In genomic region chr2:165595676-165596070, GRCm38 (mm10) we compare ENCODE assay signal across 9 mouse cellular contexts. TPM values are rescaled to one million over a fixed set of nuclear protein-coding genes. Genes with fewer than 3 reads are reported as not detected.
DNase-seq lines count a peak whose midpoint lies in the region; ATAC-seq lines count a peak whose summit lies in the region.
"Had no signal": no experiment of that assay in that cellular context is flagged by ENCODE, and none has a peak within 500 bp of the region (broad histone marks: within the 10 kb centered on the region; RNA-seq: fewer than 3 reads in every experiment).

No protein-coding gene starts in this region.

- ATAC-seq in kidney, embryonic 15.5 days (replicated peaks; ENCODE audit: low FRiP score) = no peak
- no peak for ATAC-seq in hindbrain, embryonic 13.5 days (ENCODE audit: low FRiP score)

- peaks cover 48% of the 10 kb centered on the region for H3K27me3 ChIP-seq in kidney, embryonic 15.5 days
- H3K27me3 ChIP-seq in hindbrain, embryonic 13.5 days = peaks cover 23% of the 10 kb centered on the region

- no peaks in the 10 kb centered on the region for H3K9me3 ChIP-seq in kidney, embryonic 15.5 days (replicated peaks)
- no peaks in the 10 kb centered on the region for H3K9me3 ChIP-seq in hindbrain, embryonic 13.5 days

- H3K36me3 ChIP-seq in kidney, embryonic 15.5 days = no peaks in the 10 kb centered on the region
- no peaks in the 10 kb centered on the region for H3K36me3 ChIP-seq in hindbrain, embryonic 13.5 days

- 3% methylated on average over 13 of the region's 13 CpGs for WGBS in kidney, embryonic 15.5 days
- WGBS in hindbrain, embryonic 13.5 days = 2% methylated on average over 13 of the region's 13 CpGs

- peak overlapping the region; percentile 13; the same call in 1 of the 2 replicates for H3K27ac ChIP-seq in kidney, embryonic 15.5 days
- peak overlapping the region; percentile 73 for H3K27ac ChIP-seq in hindbrain, embryonic 13.5 days

- H3K9ac ChIP-seq in kidney, embryonic 15.5 days = peak overlapping the region; percentile 64; the same call in 1 of the 2 replicates
- H3K9ac ChIP-seq in hindbrain, embryonic 13.5 days = peak overlapping the region; percentile 83; the same call in 1 of the 2 replicates

- H3K4me1 ChIP-seq in kidney, embryonic 15.5 days = peaks cover 42% of the 10 kb centered on the region
- peaks cover 40% of the 10 kb centered on the region for H3K4me1 ChIP-seq in hindbrain, embryonic 13.5 days (replicated peaks)

- peak overlapping the region; percentile 98 for H3K4me2 ChIP-seq in kidney, embryonic 15.5 days
- H3K4me2 ChIP-seq in hindbrain, embryonic 13.5 days = peak overlapping the region; percentile 97

- DNase-seq in kidney, adult 18-20 months = no peak
- peak; percentile 64 for DNase-seq in embryo, embryonic 11 days
- DNase-seq in neural tube, embryonic 10.5 days (ENCODE audit: extremely low spot score, low spot score) = peak; percentile 58
- no peak for DNase-seq in adrenal gland, postnatal 36 days
- no peak for DNase-seq in cerebellum, adult 9-11 months
- DNase-seq in testis, postnatal 14 days (ENCODE audit: low spot score) = no peak
- DNase-seq: layer of hippocampus, adult 9-11 months had no signal

- H3K4me3 ChIP-seq in kidney, embryonic 15.5 days (replicated peaks) = peak overlapping the region; percentile 63
- peak overlapping the region; percentile 65 for H3K4me3 ChIP-seq in hindbrain, embryonic 13.5 days

RNA-seq across cellular contexts. Expression of gene Eya2, which starts 0.8 kb away (rescaled TPM):
- 6.6 and 6.9 TPM in 2 replicates for polyA plus RNA-seq in kidney, embryonic 15.5 days (2015; fragmentation: Nextera tagmentation; extraction: Ambion mirVana)
- polyA plus RNA-seq in hindbrain, embryonic 13.5 days (2015; fragmentation: Nextera tagmentation; extraction: Ambion mirVana) = 12.8 and 13.1 TPM in 2 replicates
- 1 to 10 TPM; 2.5 to 3.6 TPM for total RNA-seq in adrenal gland, postnatal 36 days (2021)

Comparison
In these comparisons a context has a peak if more than half of its experiments do, and no peak if none do; other contexts are left out.
1. DNase-seq: peak in embryo, embryonic 11 days (single experiment) and neural tube, embryonic 10.5 days (single experiment); none in kidney, adult 18-20 months (single experiment), adrenal gland, postnatal 36 days (0 of 2), cerebellum, adult 9-11 months (single experiment) and testis, postnatal 14 days (single experiment).